Mouse (Mus musculus) C2C12 (cell line): Measurements from ENCODE around the gene 1700019A02Rik. TPM values are rescaled to one million over a fixed set of nuclear protein-coding genes. Genes with fewer than 3 reads are reported as not detected.

Experiments used
- H3K27me3 ChIP-seq: one replicate; pipeline ENCODE4 v1.6.1; 2011; ENCODE audit not compliant: control insufficient read depth, insufficient read depth, insufficient read length
- H3K36me3 ChIP-seq: one replicate; pipeline ENCODE4 v1.6.1; 2011; ENCODE audit not compliant: control insufficient read depth, insufficient read depth
- H3K4me3 ChIP-seq: one replicate; pipeline ENCODE4 v1.5.1; 2011; ENCODE audit warnings: mild to moderate bottlenecking, control low read depth; ENCODE audit not compliant: poor library complexity, insufficient read depth, severe bottlenecking
- H3K79me2 ChIP-seq: one replicate; pipeline ENCODE4 v1.6.1; 2011; ENCODE audit not compliant: control insufficient read depth, insufficient read depth
- H3K79me3 ChIP-seq: one replicate; pipeline ENCODE4 v1.6.1; 2011; ENCODE audit warnings: low read depth, control low read depth
- H3ac ChIP-seq: one replicate; pipeline ENCODE3; 2011; ENCODE audit warnings: low read depth; ENCODE audit not compliant: control insufficient read depth, insufficient read length
- CEBPB ChIP-seq: IDR thresholded peaks from one replicate; pipeline ENCODE4 v1.6.1; 2011; ENCODE audit warnings: low read depth, mild to moderate bottlenecking, control low read depth, moderate library complexity
- CTCF ChIP-seq: IDR thresholded peaks from one replicate; pipeline ENCODE4 v1.5.1; 2011; ENCODE audit not compliant: control insufficient read depth, insufficient read depth, insufficient read length
- FOSL1 ChIP-seq: IDR thresholded peaks from one replicate; pipeline ENCODE4 v1.8.0; 2011; ENCODE audit warnings: mild to moderate bottlenecking, low read length; ENCODE audit not compliant: poor library complexity, insufficient read depth, severe bottlenecking
- MAX ChIP-seq: IDR thresholded peaks from one replicate; pipeline ENCODE4 v1.6.1; 2011; ENCODE audit warnings: mild to moderate bottlenecking, control low read depth
- MYOD1 ChIP-seq: IDR thresholded peaks from one replicate; pipeline ENCODE4 v1.6.1; 2011; ENCODE audit warnings: low read depth; ENCODE audit not compliant: control insufficient read depth, insufficient read length
- MYOG ChIP-seq: IDR thresholded peaks from one replicate; pipeline ENCODE4 v1.6.1; 2011; ENCODE audit not compliant: control insufficient read depth, insufficient read length; ENCODE audit errors: extremely low read depth
- USF1 ChIP-seq: IDR thresholded peaks from one replicate; pipeline ENCODE4 v1.6.1; 2011; ENCODE audit warnings: low read depth, mild to moderate bottlenecking, control low read depth, moderate library complexity
- long read RNA-seq, 2 experiments: library from polyadenylated mRNA; unstranded; transcript quantifications; one replicate each; pipeline ENCODE4 v2.0.0; 2019 to 2020
- polyA plus RNA-seq: library from polyadenylated mRNA; unstranded; fragments of >200 nt; fragmentation: generic; extraction: Trizol; gene quantifications from one replicate; pipeline ENCODE4 v1.2.1, GENCODE M21; 2012; ENCODE audit warnings: missing spikeins

Gene 1700019A02Rik
- polyA plus RNA-seq, result not detected
- long read RNA-seq, experiment 1, result 0 reads
- long read RNA-seq, experiment 2, result 0 reads

DNA sequence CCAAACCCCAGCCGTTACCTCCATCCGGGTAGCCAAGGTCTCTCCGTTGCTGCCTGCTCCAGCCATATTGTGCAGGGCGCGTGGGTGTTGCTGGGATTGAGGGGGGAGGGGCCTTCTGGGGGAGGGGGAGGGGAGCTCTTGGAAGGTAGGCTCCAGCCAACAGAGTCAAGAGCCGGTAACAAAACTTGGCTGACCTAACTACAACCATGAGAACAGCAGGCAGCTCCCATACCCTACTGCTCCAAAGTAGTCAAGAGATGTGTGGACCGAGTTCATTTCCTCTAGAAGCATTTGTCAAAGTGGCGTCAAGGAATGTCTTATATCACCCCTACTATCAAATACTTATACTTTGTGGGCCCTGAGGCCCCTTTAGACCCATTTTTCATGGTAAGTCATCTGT lies at the start of gene 1700019A02Rik:
Gene 1700019A02Rik, minus strand, starts transcription at position 101 of the 400 bp plus-strand sequence.
- no peaks in the 10 kb centered on the region for H3K36me3 ChIP-seq
- H3ac ChIP-seq, result no peak within 1 kb of the TSS
- no peaks in the 10 kb centered on the region for H3K79me2 ChIP-seq
- TF ChIP-seq USF1, result no peak
- TF ChIP-seq FOSL1, result no peak
- TF ChIP-seq MYOD1, result no peak
- no peak for TF ChIP-seq MAX
- TF ChIP-seq MYOG, result no peak
- no peak for TF ChIP-seq CEBPB
- TF ChIP-seq CTCF, result no peak
- no peaks in the 10 kb centered on the region for H3K79me3 ChIP-seq
- no peak within 1 kb of the TSS for H3K4me3 ChIP-seq
- H3K27me3 ChIP-seq, result no peaks in the 10 kb centered on the region

DNA sequence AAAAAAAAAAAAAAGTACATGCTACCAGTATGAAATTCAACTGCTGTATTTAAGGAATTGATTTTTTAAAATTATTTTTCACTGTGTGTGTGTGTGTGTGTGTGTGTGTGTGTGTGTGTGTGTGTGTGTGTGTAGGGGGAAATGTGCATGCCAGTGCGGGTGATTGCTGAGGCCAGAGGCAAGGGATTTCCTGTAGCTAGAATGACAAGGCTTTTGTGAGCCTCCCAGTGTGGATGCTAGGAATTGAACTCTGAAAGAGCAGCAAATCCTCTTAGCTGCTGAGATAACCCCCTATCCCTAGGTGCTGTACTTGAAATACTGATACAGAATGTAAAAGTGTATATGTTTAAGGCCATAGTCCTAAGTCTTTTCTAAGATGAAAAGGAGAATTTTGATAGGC lies 38.6 kb upstream of the 1700019A02Rik start:
- Histone ChIP-seq H3ac (no peak overlapping the region), H3K79me3 (no peaks in the 10 kb centered on the region), H3K79me2 (no peaks in the 10 kb centered on the region), H3K36me3 (no peaks in the 10 kb centered on the region), H3K27me3 (no peaks in the 10 kb centered on the region), H3K4me3 (no peak overlapping the region)
- TF ChIP-seq MAX (no peak), FOSL1 (no peak), CTCF (no peak), USF1 (no peak), MYOG (no peak), MYOD1 (no peak), CEBPB (no peak)

DNA sequence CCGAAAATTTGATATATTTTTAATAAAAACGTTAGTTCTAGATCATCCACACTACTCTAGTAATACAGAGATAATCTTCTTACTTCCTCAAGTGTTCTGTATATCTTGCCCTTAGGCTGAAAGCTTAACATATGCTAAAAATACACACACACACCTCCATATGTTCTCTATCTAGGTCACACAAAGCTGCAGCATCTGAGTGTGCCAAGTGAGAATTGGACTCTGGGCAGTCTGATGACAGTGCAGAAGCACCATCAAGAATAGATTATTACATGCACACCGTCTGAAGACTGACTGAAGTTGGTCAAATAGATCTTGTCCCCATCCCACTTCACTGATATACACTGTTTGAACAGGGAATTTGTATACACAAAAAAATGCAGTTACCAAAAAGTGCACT lies 38.2 kb upstream of the 1700019A02Rik start:
- Histone ChIP-seq H3K27me3 (no peaks in the 10 kb centered on the region), H3K79me2 (no peaks in the 10 kb centered on the region), H3K36me3 (no peaks in the 10 kb centered on the region), H3ac (no peak overlapping the region), H3K79me3 (no peaks in the 10 kb centered on the region), H3K4me3 (no peak overlapping the region)
- TF ChIP-seq CEBPB (no peak), MAX (no peak), USF1 (no peak), FOSL1 (no peak), CTCF (no peak), MYOD1 (no peak), MYOG (no peak)

- Histone ChIP-seq H3K27me3 (no peaks in the 10 kb centered on the region), H3K79me3 (no peaks in the 10 kb centered on the region), H3K4me3 (no peak overlapping the region), H3ac (no peak overlapping the region), H3K79me2 (no peaks in the 10 kb centered on the region), H3K36me3 (no peaks in the 10 kb centered on the region)
- TF ChIP-seq USF1 (no peak), CEBPB (no peak), MAX (no peak), MYOD1 (no peak), CTCF (no peak), MYOG (no peak), FOSL1 (no peak)
These were observed 37.3 kb upstream of the 1700019A02Rik start for GRCm38 (mm10) chr1:53224775-53225174.

DNA sequence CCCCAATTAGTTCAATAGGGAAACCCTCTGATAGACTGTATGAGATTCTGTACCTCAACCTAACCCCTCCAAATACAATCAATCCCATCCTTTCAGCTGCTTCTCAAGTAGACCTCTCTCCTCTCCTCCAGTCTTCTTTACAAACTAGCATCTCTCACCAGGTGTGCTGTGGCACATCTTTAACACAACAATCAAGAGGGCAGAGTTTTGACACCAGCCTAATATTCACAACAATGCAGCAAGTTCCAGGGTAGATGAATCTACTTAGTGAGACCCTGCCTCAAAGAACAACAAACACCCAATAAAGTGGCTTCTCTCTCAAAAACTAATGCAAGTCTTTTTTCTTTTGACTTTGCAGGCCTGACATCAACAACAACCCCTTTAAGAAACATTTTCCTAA lies 22.7 kb upstream of the 1700019A02Rik start:
- Histone ChIP-seq H3K36me3 (peaks cover 7% of the 10 kb centered on the region), H3ac (no peak overlapping the region), H3K27me3 (no peaks in the 10 kb centered on the region), H3K79me3 (no peaks in the 10 kb centered on the region), H3K4me3 (no peak overlapping the region), H3K79me2 (no peaks in the 10 kb centered on the region)
- TF ChIP-seq CEBPB (no peak), CTCF (no peak), USF1 (no peak), MAX (no peak), MYOD1 (no peak)

DNA sequence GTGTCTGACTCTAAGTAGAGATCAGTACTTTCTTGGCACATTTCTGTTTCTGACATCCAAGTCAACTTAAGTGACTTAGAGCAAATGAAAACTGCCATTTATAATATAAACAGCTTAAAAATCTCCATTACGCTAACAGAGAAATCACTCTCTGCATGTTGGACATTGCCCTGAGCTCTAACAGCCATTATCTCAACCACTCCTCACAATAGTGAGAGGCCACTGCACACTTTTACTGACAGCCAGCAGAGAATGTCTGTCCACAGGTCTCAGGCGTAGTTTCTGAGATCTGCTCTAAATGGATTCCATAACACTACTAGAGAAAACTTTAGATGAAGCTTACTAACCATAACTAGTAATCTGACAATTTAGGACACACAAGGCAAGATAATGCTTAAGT lies 16.5 kb upstream of the 1700019A02Rik start:
- peaks cover 7% of the 10 kb centered on the region for H3K36me3 ChIP-seq
- TF ChIP-seq CTCF (no peak), CEBPB (no peak), USF1 (no peak), MAX (no peak), FOSL1 (no peak), MYOD1 (no peak), MYOG (no peak)
- no peaks in the 10 kb centered on the region for H3K79me2 ChIP-seq
- H3K4me3 ChIP-seq, result no peak overlapping the region
- H3K79me3 ChIP-seq, result no peaks in the 10 kb centered on the region
- no peaks in the 10 kb centered on the region for H3K27me3 ChIP-seq
- no peak overlapping the region for H3ac ChIP-seq
